Mouse (Mus musculus) B cell, adult 2 months (primary cell): ENCODE data around the gene Pde9a.

Experiments
- DNase-seq, 2 experiments: peaks; one replicate each; pipeline ENCODE4 v3.0.0; 2022

Pde9a gene

GRCm38 (mm10) chr17:31519344-31519945, 133.4 kb downstream of the Pde9a start:
- DNase-seq = no peak

- DNase-seq = peak; percentile 99
Observed at GRCm38 (mm10) chr17:31519946-31520838, 134.2 kb downstream of the Pde9a start, which contains the start of the genes Wdr4 and Ndufv3. TSS of gene Wdr4 (minus strand) at chr17:31519980. TSS of gene Ndufv3 (plus strand) at chr17:31520115.

GRCm38 (mm10) chr17:31520895-31521294, 134.9 kb downstream of the Pde9a start:
- no peak for DNase-seq

GRCm38 (mm10) chr17:31521948-31522347, 135.9 kb downstream of the Pde9a start:
- no peak for DNase-seq

GRCm38 (mm10) chr17:31525114-31525513, 139.1 kb downstream of the Pde9a start:
- no peak for DNase-seq

- DNase-seq = no peak
Observed at GRCm38 (mm10) chr17:31525816-31526215, 139.8 kb downstream of the Pde9a start.
